Mouse (Mus musculus) stomach, embryonic 15.5 days (tissue): ENCODE measurements around the gene Lrmp. TPM values are rescaled to one million over a fixed set of nuclear protein-coding genes. Genes with fewer than 3 reads are reported as not detected.

ENCODE experiments used
- ATAC-seq: fragments of 200-750 bp; cut with Nextera tagmentation; 2 replicates; pipeline ENCODE4 v1.8.0; 2017; ENCODE audit warnings: low read depth, moderate number of reproducible peaks, moderate TSS enrichment; ENCODE audit not compliant: insufficient read depth, low FRiP score
- H3K27ac ChIP-seq: fragments of 300-500 bp; sonication (generic); 2 replicates; pipeline ENCODE4 v1.5.1; 2015; ENCODE audit warnings: mild to moderate bottlenecking, inconsistent platforms
- H3K27me3 ChIP-seq: fragments of 300-500 bp; sonication (generic); replicated peaks from 2 replicates; pipeline ENCODE4 v1.6.1; 2015; ENCODE audit warnings: inconsistent platforms
- H3K36me3 ChIP-seq: fragments of 300-500 bp; sonication (generic); 2 replicates; pipeline ENCODE4 v1.6.1; 2015; ENCODE audit warnings: inconsistent platforms
- H3K4me1 ChIP-seq: fragments of 300-500 bp; sonication (generic); 2 replicates; pipeline ENCODE4 v1.6.1; 2015; ENCODE audit warnings: inconsistent platforms
- H3K4me2 ChIP-seq: fragments of 300-500 bp; sonication (generic); 2 replicates; pipeline ENCODE4 v1.6.1; 2015; ENCODE audit warnings: mild to moderate bottlenecking, inconsistent platforms
- H3K4me3 ChIP-seq: fragments of 300-500 bp; sonication (generic); replicated peaks from 2 replicates; pipeline ENCODE4 v1.5.1; 2015; ENCODE audit warnings: inconsistent platforms
- H3K9ac ChIP-seq: fragments of 300-500 bp; sonication (generic); 2 replicates; pipeline ENCODE4 v1.6.1; 2015; ENCODE audit warnings: inconsistent platforms
- H3K9me3 ChIP-seq: fragments of 300-500 bp; sonication (generic); 2 replicates; pipeline ENCODE4 v1.6.1; 2016; ENCODE audit warnings: inconsistent platforms
- WGBS: fragments of 180-500 bp; shearing (Covaris S2); methylation state at CpG from one replicate; pipeline ENCODE4 v1.1.7; 2015; 5-methylcytosine and 5-hydroxymethylcytosine counted together
- polyA plus RNA-seq: library from polyadenylated mRNA; unstranded; fragments of >200 nt; fragmentation: Nextera tagmentation; extraction: Ambion mirVana; gene quantifications from 2 replicates; pipeline ENCODE4 v1.2.1, GENCODE M21; 2015

The Lrmp gene
- polyA plus RNA-seq, 1 experiment from 2014 or later, result 18.7 TPM

- Histone ChIP-seq H3K9me3 (no peaks in the 10 kb centered on the region), H3K4me3 (no peak overlapping the region), H3K27me3 (no peaks in the 10 kb centered on the region), H3K4me2 (no peak overlapping the region), H3K27ac (no peak overlapping the region), H3K36me3 (no peaks in the 10 kb centered on the region), H3K4me1 (no peaks in the 10 kb centered on the region), H3K9ac (no peak overlapping the region)
- no peak for ATAC-seq
- WGBS, result 92% methylated on average over 5 of the region's 6 CpGs
Observed at GRCm38 (mm10) chr6:145106163-145106842, 9.2 kb upstream of the Lrmp start.

- H3K4me2 ChIP-seq, result no peak overlapping the region
- no peak for ATAC-seq
- H3K27me3 ChIP-seq, result no peaks in the 10 kb centered on the region
- WGBS, result 93% methylated on average over 3 of the region's 4 CpGs
- no peaks in the 10 kb centered on the region for H3K36me3 ChIP-seq
- no peaks in the 10 kb centered on the region for H3K4me1 ChIP-seq
- H3K9me3 ChIP-seq, result no peaks in the 10 kb centered on the region
- H3K4me3 ChIP-seq, result no peak overlapping the region
- no peak overlapping the region for H3K9ac ChIP-seq
- H3K27ac ChIP-seq, result no peak overlapping the region
Observed at GRCm38 (mm10) chr6:145110786-145111185, 4.7 kb upstream of the Lrmp start.

GRCm38 (mm10) chr6:145112865-145113264 lies 2.6 kb upstream of the Lrmp start:
- ATAC-seq, result no peak
- no peak overlapping the region for H3K4me2 ChIP-seq
- 59% methylated on average over 6 of the region's 6 CpGs for WGBS
- H3K9me3 ChIP-seq, result no peaks in the 10 kb centered on the region
- H3K27me3 ChIP-seq, result no peaks in the 10 kb centered on the region
- no peak overlapping the region for H3K4me3 ChIP-seq
- H3K9ac ChIP-seq, result no peak overlapping the region
- no peak overlapping the region for H3K27ac ChIP-seq
- peaks cover 8% of the 10 kb centered on the region; the same call in 1 of the 2 replicates for H3K4me1 ChIP-seq
- no peaks in the 10 kb centered on the region for H3K36me3 ChIP-seq

- H3K9ac ChIP-seq, result no peak overlapping the region
- H3K36me3 ChIP-seq, result no peaks in the 10 kb centered on the region
- H3K4me2 ChIP-seq, result no peak overlapping the region
- H3K4me1 ChIP-seq, result peaks cover 8% of the 10 kb centered on the region; the same call in 1 of the 2 replicates
- no peak for ATAC-seq
- 76% methylated on average over 2 of the region's 2 CpGs for WGBS
- H3K27ac ChIP-seq, result no peak overlapping the region
- H3K27me3 ChIP-seq, result no peaks in the 10 kb centered on the region
- H3K4me3 ChIP-seq, result no peak overlapping the region
- H3K9me3 ChIP-seq, result no peaks in the 10 kb centered on the region
Observed at GRCm38 (mm10) chr6:145114561-145114960, 892 bp upstream of the Lrmp start.

GRCm38 (mm10) chr6:145116098-145116672 lies 732 bp downstream of the Lrmp start:
- ATAC-seq, result peak; percentile 58; the same call in 1 of the 2 replicates
- 15% methylated on average over 4 of the region's 4 CpGs for WGBS
- Histone ChIP-seq H3K9me3 (no peaks in the 10 kb centered on the region), H3K9ac (no peak overlapping the region), H3K4me2 (no peak overlapping the region), H3K27ac (peak overlapping the region; percentile 35; the same call in 1 of the 2 replicates), H3K4me3 (no peak overlapping the region), H3K27me3 (no peaks in the 10 kb centered on the region), H3K4me1 (peaks cover 8% of the 10 kb centered on the region; the same call in 1 of the 2 replicates), H3K36me3 (no peaks in the 10 kb centered on the region)

- WGBS, result 86% methylated on average over 2 of the region's 2 CpGs
- Histone ChIP-seq H3K9me3 (no peaks in the 10 kb centered on the region), H3K27me3 (no peaks in the 10 kb centered on the region), H3K4me1 (peaks cover 13% of the 10 kb centered on the region; the same call in 1 of the 2 replicates), H3K4me3 (no peak overlapping the region), H3K9ac (no peak overlapping the region), H3K36me3 (no peaks in the 10 kb centered on the region), H3K4me2 (no peak overlapping the region), H3K27ac (no peak overlapping the region)
- ATAC-seq, result no peak
Observed at GRCm38 (mm10) chr6:145120086-145120485, 4.6 kb downstream of the Lrmp start.

- no peaks in the 10 kb centered on the region for H3K9me3 ChIP-seq
- H3K27me3 ChIP-seq, result no peaks in the 10 kb centered on the region
- H3K27ac ChIP-seq, result peak overlapping the region; percentile 57; the same call in 1 of the 2 replicates
- WGBS, result 31% methylated on average over 18 of the region's 18 CpGs
- peak overlapping the region; percentile 14; the same call in 1 of the 2 replicates for H3K4me2 ChIP-seq
- H3K4me1 ChIP-seq, result peaks cover 13% of the 10 kb centered on the region; the same call in 1 of the 2 replicates
- H3K9ac ChIP-seq, result no peak overlapping the region
- H3K36me3 ChIP-seq, result no peaks in the 10 kb centered on the region
- peak; percentile 25; the same call in 1 of the 2 replicates for ATAC-seq
- no peak overlapping the region for H3K4me3 ChIP-seq
Observed at GRCm38 (mm10) chr6:145120787-145121589, 5.5 kb downstream of the Lrmp start.

- peak; percentile 34 for ATAC-seq
- H3K4me1 ChIP-seq, result 0 out of 2 replicates have a peak, but pooled peaks cover 5% of the 10 kb centered on the region
- no peaks in the 10 kb centered on the region for H3K27me3 ChIP-seq
- H3K9ac ChIP-seq, result no peak overlapping the region
- H3K27ac ChIP-seq, result peak overlapping the region; percentile 57
- no peaks in the 10 kb centered on the region for H3K36me3 ChIP-seq
- H3K9me3 ChIP-seq, result no peaks in the 10 kb centered on the region
- H3K4me2 ChIP-seq, result peak overlapping the region; percentile 14; the same call in 1 of the 2 replicates
- H3K4me3 ChIP-seq, result 0 out of 2 replicates have a peak overlapping the region, but pooled peaks have one; percentile 11
- 60% methylated on average over 21 of the region's 21 CpGs for WGBS
Observed at GRCm38 (mm10) chr6:145121590-145122420, 6.4 kb downstream of the Lrmp start.

- H3K4me3 ChIP-seq, result no peak overlapping the region
- 37% methylated on average over 8 of the region's 8 CpGs for WGBS
- ATAC-seq, result no peak
Observed at GRCm38 (mm10) chr6:145122423-145123059, 7.1 kb downstream of the Lrmp start.

GRCm38 (mm10) chr6:145123136-145124060 lies 7.9 kb downstream of the Lrmp start:
- Histone ChIP-seq H3K4me2 (no peak overlapping the region), H3K4me1 (0 out of 2 replicates have a peak, but pooled peaks cover 5% of the 10 kb centered on the region), H3K27ac (no peak overlapping the region), H3K36me3 (no peaks in the 10 kb centered on the region), H3K4me3 (no peak overlapping the region), H3K9me3 (no peaks in the 10 kb centered on the region), H3K9ac (no peak overlapping the region), H3K27me3 (no peaks in the 10 kb centered on the region)
- ATAC-seq, result no peak
- 77% methylated on average over 11 of the region's 11 CpGs for WGBS

More at GRCm38 (mm10) chr6:145122423-145123059, 7.1 kb downstream of the Lrmp start:
- Histone ChIP-seq H3K27ac (no peak overlapping the region), H3K9ac (no peak overlapping the region), H3K4me2 (no peak overlapping the region), H3K36me3 (no peaks in the 10 kb centered on the region), H3K9me3 (no peaks in the 10 kb centered on the region), H3K4me1 (0 out of 2 replicates have a peak, but pooled peaks cover 5% of the 10 kb centered on the region), H3K27me3 (no peaks in the 10 kb centered on the region)
